Mouse (Mus musculus): ENCODE results near the gene Larp4. TPM values are rescaled to one million over a fixed set of nuclear protein-coding genes. Genes with fewer than 3 reads are reported as not detected.

Gene Larp4
- polyA plus RNA-seq, 1 experiment, result 26.9 TPM

GRCm38 (mm10) chr15:100052726-100053125 is 82.9 kb downstream of the Larp4 start:
- H3K4me1 ChIP-seq (ENCODE audit: control insufficient read depth, insufficient read depth, low read length), result peaks cover 25% of the 10 kb centered on the region
- DNase-seq, result no peak
- TF ChIP-seq POLR2A (IDR thresholded peaks at IDR 0.05; ENCODE audit: borderline replicate concordance, insufficient read depth, low read length) (no peak), CTCF (IDR thresholded peaks at IDR 0.05; ENCODE audit: borderline replicate concordance, insufficient read depth, low read depth, low read length) (no peak)
- H3K27ac ChIP-seq (ENCODE audit: insufficient read depth, low read length), result peak overlapping the region; percentile 65; the same call in 1 of the 2 replicates
- H3K4me3 ChIP-seq (replicated peaks; ENCODE audit: insufficient read depth, low read depth, low read length), result no peak overlapping the region
- no peaks in the 10 kb centered on the region for H3K27me3 ChIP-seq (ENCODE audit: control insufficient read depth, insufficient read depth, low read length)
- 44% methylated on average over 3 of the region's 3 CpGs for WGBS

- Histone ChIP-seq H3K27me3 (ENCODE audit: control insufficient read depth, insufficient read depth, low read length) (no peaks in the 10 kb centered on the region), H3K4me3 (replicated peaks; ENCODE audit: insufficient read depth, low read depth, low read length) (no peak overlapping the region), H3K27ac (ENCODE audit: insufficient read depth, low read length) (no peak overlapping the region), H3K4me1 (ENCODE audit: control insufficient read depth, insufficient read depth, low read length) (peaks cover 31% of the 10 kb centered on the region)
- TF ChIP-seq CTCF (IDR thresholded peaks at IDR 0.05; ENCODE audit: borderline replicate concordance, insufficient read depth, low read depth, low read length), result no peak
- TF ChIP-seq POLR2A (IDR thresholded peaks at IDR 0.05; ENCODE audit: borderline replicate concordance, insufficient read depth, low read length), result no peak
- peak; percentile 42 to 50 for DNase-seq
- 23% methylated on average over 7 of the region's 7 CpGs for WGBS
Measured at GRCm38 (mm10) chr15:100056397-100056908, 86.6 kb downstream of the Larp4 start.

GRCm38 (mm10) chr15:100057698-100058097 is 87.8 kb downstream of the Larp4 start:
- H3K4me1 ChIP-seq (ENCODE audit: control insufficient read depth, insufficient read depth, low read length), result peaks cover 29% of the 10 kb centered on the region
- 87% methylated on average over 3 of the region's 3 CpGs for WGBS
- no peak for DNase-seq
- TF ChIP-seq POLR2A (IDR thresholded peaks at IDR 0.05; ENCODE audit: borderline replicate concordance, insufficient read depth, low read length), result no peak
- no peak overlapping the region for H3K4me3 ChIP-seq (replicated peaks; ENCODE audit: insufficient read depth, low read depth, low read length)
- no peaks in the 10 kb centered on the region for H3K27me3 ChIP-seq (ENCODE audit: control insufficient read depth, insufficient read depth, low read length)
- no peak overlapping the region for H3K27ac ChIP-seq (ENCODE audit: insufficient read depth, low read length)

- Histone ChIP-seq H3K4me1 (ENCODE audit: control insufficient read depth, insufficient read depth, low read length) (peaks cover 28% of the 10 kb centered on the region), H3K27ac (ENCODE audit: insufficient read depth, low read length) (no peak overlapping the region), H3K27me3 (ENCODE audit: control insufficient read depth, insufficient read depth, low read length) (no peaks in the 10 kb centered on the region), H3K4me3 (replicated peaks; ENCODE audit: insufficient read depth, low read depth, low read length) (no peak overlapping the region)
- DNase-seq, result no peak
- WGBS, result 71% methylated on average over 3 of the region's 3 CpGs
- no peak for TF ChIP-seq POLR2A (IDR thresholded peaks at IDR 0.05; ENCODE audit: borderline replicate concordance, insufficient read depth, low read length)
- TF ChIP-seq CTCF (IDR thresholded peaks at IDR 0.05; ENCODE audit: borderline replicate concordance, insufficient read depth, low read depth, low read length), result no peak
Measured at GRCm38 (mm10) chr15:100058143-100058542, 88.3 kb downstream of the Larp4 start.

GRCm38 (mm10) chr15:100058912-100059311 is 89.0 kb downstream of the Larp4 start:
- TF ChIP-seq POLR2A (IDR thresholded peaks at IDR 0.05; ENCODE audit: borderline replicate concordance, insufficient read depth, low read length), result no peak
- no peak for DNase-seq
- no peak overlapping the region for H3K4me3 ChIP-seq (replicated peaks; ENCODE audit: insufficient read depth, low read depth, low read length)
- no peaks in the 10 kb centered on the region for H3K27me3 ChIP-seq (ENCODE audit: control insufficient read depth, insufficient read depth, low read length)
- H3K4me1 ChIP-seq (ENCODE audit: control insufficient read depth, insufficient read depth, low read length), result peaks cover 29% of the 10 kb centered on the region
- H3K27ac ChIP-seq (ENCODE audit: insufficient read depth, low read length), result no peak overlapping the region
- 62% methylated on average over 11 of the region's 11 CpGs for WGBS

- Histone ChIP-seq H3K4me1 (ENCODE audit: control insufficient read depth, insufficient read depth, low read length) (peaks cover 29% of the 10 kb centered on the region), H3K4me3 (replicated peaks; ENCODE audit: insufficient read depth, low read depth, low read length) (no peak overlapping the region), H3K27me3 (ENCODE audit: control insufficient read depth, insufficient read depth, low read length) (no peaks in the 10 kb centered on the region), H3K27ac (ENCODE audit: insufficient read depth, low read length) (0 out of 2 replicates have a peak overlapping the region, but pooled peaks have one; percentile 28)
- no peak for TF ChIP-seq CTCF (IDR thresholded peaks at IDR 0.05; ENCODE audit: borderline replicate concordance, insufficient read depth, low read depth, low read length)
- TF ChIP-seq POLR2A (IDR thresholded peaks at IDR 0.05; ENCODE audit: borderline replicate concordance, insufficient read depth, low read length), result no peak
- DNase-seq, result no peak
- WGBS, result 60% methylated on average over 7 of the region's 7 CpGs
Measured at GRCm38 (mm10) chr15:100059626-100060311, 89.9 kb downstream of the Larp4 start.

- TF ChIP-seq POLR2A (IDR thresholded peaks at IDR 0.05; ENCODE audit: borderline replicate concordance, insufficient read depth, low read length), result no peak
- no peak for TF ChIP-seq CTCF (IDR thresholded peaks at IDR 0.05; ENCODE audit: borderline replicate concordance, insufficient read depth, low read depth, low read length)
- Histone ChIP-seq H3K27ac (ENCODE audit: insufficient read depth, low read length) (no peak overlapping the region), H3K4me1 (ENCODE audit: control insufficient read depth, insufficient read depth, low read length) (peaks cover 29% of the 10 kb centered on the region), H3K4me3 (replicated peaks; ENCODE audit: insufficient read depth, low read depth, low read length) (no peak overlapping the region), H3K27me3 (ENCODE audit: control insufficient read depth, insufficient read depth, low read length) (no peaks in the 10 kb centered on the region)
- 26% methylated on average over 4 of the region's 4 CpGs for WGBS
- no peak for DNase-seq
Measured at GRCm38 (mm10) chr15:100060513-100061140, 90.8 kb downstream of the Larp4 start.

GRCm38 (mm10) chr15:100061377-100061776 is 91.5 kb downstream of the Larp4 start:
- TF ChIP-seq POLR2A (IDR thresholded peaks at IDR 0.05; ENCODE audit: borderline replicate concordance, insufficient read depth, low read length) (no peak), CTCF (IDR thresholded peaks at IDR 0.05; ENCODE audit: borderline replicate concordance, insufficient read depth, low read depth, low read length) (no peak)
- H3K4me3 ChIP-seq (replicated peaks; ENCODE audit: insufficient read depth, low read depth, low read length), result no peak overlapping the region
- H3K27ac ChIP-seq (ENCODE audit: insufficient read depth, low read length), result no peak overlapping the region
- H3K27me3 ChIP-seq (ENCODE audit: control insufficient read depth, insufficient read depth, low read length), result no peaks in the 10 kb centered on the region
- H3K4me1 ChIP-seq (ENCODE audit: control insufficient read depth, insufficient read depth, low read length), result peaks cover 26% of the 10 kb centered on the region
- DNase-seq, result no peak
- 72% methylated on average over 3 of the region's 3 CpGs for WGBS
